Mouse (Mus musculus) cerebellum, adult 9-11 months (tissue): ENCODE results near the gene Slit3.

Source experiments
- DNase-seq: peaks from one replicate; pipeline ENCODE4 v3.0.0; 2022

Slit3 gene

DNA sequence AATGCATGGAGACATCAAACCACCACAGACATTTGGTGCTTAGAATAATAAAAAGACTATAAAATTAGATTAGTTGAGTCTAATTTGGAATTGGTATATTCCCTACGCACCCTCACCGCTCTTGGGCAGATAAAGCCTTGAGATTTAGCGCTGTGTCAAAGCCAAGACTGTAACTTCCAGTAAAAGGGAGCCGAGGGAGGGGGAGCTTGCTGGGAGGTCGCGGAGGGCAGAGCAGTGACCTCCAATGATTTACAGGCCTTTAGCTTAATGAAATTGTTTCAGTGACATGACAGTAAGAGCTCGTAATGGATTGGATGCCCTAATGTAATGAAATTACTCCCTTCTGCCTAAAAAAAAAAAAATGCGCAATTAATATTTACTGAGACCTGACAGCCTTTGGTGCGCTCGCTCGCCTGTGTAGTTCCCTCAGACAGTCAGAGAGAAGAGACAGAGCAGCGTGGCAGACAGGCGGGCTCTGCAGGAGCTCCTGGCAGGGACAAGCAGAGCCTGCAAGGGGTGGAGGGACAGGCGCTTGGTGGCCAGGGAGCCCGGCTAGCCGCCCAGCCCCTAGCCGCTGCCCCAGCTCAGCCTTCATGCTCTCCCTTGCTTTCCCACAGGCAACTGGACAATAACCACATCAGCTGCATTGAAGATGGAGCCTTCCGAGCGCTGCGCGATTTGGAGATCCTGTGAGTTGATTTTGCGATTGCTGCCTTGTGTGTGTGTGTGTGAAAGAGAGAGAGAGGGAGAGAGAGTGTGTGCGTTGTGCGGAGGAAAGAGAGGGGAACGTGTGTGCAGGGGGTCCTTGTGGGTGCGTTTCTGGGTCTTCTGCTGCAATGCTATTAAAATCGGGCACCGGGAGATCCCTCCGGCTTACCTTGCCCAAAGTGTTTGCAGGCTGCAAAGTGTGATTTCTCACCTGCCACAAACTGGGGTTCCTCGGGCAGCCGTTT, 423.4 kb downstream of the Slit3 start:
- peak; percentile 68 for DNase-seq

DNA sequence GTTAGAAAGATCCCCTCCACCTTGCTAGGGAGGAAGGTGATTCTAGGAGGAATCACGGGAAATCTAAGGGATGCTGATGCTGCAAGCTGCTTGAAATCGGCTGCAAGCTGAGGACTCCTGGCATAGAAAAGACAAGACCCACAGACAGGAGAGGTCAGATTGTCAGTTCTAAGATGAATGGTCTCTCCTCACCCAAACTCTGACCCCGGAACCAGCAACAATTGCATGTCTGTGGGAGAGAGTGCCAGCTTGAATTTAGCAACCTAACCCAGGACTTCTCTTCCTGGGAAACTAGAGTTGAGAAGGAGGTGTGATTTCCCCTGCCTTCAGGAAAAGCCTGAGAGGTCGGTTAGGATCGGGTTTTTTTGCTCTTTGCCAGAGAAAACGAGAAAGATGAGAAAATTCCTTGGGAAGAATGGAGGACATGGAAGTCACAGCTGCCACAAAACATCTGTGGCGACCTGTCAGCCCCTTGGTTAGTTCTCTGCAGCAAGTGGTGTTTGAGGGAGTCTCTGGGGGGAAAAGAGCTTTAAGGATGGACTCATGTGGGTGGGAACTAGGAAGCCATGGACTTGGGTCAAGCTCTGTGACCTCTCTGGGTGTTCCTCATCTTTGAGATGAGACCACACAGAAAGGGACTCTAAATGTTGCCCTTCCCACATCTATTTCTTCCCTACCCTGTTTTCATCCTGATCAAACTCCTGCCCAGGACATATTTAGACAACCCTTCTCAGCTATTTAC, 425.2 kb downstream of the Slit3 start:
- DNase-seq: no peak

DNA sequence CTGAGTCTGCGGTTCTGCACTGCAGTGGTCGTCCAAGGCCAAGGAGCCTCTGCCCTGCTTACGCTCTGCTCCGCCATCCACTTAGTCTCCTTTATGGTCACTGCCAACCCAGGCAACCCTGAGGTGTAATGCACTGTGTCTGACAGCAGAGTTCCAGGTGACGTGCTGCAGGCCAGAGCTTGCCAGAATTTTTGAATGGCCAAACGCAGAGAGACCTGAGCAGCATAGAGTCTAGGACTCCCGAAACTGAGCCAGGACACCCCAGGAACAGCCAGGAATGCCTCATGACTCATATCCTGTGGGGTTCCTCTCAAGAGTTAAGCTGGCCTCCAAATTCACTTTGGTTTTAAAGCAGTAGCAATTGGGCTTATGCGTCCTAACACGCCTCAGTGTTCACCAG, 429.0 kb downstream of the Slit3 start:
- DNase-seq: peak; percentile 12

DNA sequence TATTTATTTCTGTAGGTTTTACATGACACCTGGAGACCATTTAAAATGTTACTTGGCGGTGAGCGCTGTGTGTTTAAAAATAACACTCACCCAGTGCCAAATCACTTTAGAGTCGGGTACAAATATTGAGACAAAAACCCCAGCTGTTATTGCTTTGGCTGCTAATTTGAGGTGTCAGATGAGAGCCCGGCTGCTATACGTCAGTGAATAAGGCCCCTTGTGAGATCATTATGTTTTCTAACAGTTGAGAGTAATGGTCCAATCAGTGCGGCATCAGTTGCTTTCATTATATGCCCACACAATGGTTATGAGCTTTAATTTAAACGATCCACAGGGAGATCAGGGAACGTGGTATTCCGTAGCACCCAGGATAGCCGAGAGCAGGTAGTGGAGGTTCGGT, 435.2 kb downstream of the Slit3 start:
- DNase-seq: no peak

DNA sequence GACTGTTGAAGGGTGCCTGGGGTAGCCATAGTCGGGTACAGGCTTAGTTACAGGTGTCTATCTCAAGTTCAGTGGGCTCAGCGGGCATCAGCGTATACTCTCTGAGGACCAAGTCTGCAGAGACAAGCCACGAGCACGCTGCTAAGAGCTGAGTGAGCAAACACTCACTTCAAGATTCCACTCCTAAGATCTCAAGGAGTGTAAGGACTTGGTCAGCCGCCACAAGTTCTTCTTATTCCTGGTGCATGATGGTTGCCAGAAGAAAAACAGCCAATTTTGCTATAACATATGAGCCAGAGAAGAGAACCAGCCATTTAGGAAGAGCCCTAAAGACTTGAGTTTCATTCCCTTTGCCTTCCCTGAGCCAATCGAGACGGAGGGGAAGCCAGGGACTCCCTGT, 436.5 kb downstream of the Slit3 start:
- DNase-seq: no peak

DNA sequence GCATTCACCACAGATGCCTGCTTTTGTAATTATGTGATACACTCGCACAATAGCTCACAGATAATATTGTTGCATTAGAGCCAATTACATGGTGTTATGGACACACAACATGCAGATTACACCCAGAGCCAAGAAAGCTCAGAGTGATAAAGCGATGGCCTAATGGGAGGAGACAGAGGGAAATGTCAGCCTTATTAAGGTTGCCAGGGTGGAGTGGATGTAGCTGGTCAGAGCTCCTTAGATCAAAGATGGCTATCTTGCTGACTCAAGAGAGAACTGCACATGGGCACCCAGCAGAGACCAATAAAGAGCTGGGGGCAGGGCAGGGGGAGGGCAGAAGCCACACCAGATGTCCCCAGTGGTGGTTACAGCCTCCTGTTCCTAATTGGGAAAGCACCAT, 437.3 kb downstream of the Slit3 start:
- DNase-seq: no peak

DNA sequence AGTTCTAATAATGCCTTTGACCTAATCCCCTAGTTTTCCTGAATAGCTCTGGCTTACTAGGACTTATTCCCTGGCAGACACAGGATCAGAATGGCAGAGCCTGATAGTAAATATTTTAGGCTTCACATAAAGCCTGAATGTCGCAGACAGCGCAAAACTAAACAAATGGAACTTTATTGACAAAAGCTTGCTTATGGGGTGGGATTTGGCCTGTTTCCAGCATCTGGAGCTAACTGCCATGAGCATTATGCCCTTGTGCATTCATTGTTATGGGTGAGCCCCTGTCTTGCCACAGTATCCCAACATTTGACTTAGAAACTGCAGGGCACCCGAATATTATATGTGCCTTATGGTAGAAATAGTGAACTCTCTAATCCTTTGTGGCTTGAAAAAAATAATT, 438.4 kb downstream of the Slit3 start:
- no peak for DNase-seq

DNA sequence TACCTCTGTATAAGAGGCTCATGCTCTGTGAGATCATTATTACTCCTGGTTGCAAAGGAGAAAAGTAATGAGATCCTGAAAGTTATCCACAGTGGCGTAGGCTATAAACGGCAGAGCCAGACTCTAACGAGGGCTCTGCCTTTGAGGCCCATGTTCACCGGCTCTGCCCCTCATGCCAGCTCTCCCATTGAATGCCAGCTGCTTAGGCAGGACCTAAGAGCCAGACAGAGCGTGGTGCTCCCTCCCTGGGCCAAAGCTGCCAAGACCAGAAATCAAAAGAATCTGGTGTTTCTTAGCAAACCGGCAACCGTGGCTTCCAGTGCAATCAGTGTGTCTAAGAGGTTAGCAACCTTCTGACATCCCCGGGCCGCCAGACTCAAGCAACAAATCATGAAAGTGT, 440.7 kb downstream of the Slit3 start:
- DNase-seq: peak; percentile 26

DNA sequence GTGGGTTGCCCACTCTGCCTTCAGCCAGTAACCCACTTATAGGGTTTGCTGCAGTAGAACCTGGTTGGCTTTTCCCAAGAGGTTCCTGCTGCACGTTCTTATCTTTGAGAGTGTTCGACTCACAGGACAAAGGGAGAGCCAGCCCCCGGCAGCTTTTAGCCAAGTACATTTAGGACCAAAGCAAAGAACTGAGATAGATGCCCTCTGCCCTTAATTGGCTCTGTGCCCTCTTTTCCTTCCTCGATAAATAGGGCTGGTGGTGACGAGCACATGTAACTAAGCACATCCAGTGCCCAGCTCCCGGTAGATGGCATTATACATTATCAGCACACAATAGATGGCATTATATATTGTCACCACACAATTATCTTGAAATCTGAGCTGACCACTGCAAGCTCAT, 444.3 kb downstream of the Slit3 start:
- no peak for DNase-seq

DNA sequence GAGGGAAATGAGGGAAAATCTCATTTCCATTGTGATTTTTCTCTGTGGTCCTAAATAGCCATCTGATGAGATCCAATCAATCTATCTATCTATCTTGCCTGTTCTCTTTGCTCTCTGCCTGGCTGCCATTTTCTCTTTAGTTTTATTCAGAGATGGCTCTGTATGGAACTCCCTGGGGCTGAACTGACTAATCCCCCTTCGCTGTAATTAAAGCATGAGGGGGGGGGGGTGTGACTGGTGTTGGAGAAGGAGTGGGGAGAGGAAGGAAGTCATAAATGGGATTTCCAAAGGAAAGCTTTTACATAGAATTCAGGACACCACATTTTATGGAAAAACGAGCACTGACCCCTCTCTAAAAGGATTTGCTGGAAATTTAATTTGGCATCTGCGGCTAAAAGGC, 445.7 kb downstream of the Slit3 start:
- no peak for DNase-seq

DNA sequence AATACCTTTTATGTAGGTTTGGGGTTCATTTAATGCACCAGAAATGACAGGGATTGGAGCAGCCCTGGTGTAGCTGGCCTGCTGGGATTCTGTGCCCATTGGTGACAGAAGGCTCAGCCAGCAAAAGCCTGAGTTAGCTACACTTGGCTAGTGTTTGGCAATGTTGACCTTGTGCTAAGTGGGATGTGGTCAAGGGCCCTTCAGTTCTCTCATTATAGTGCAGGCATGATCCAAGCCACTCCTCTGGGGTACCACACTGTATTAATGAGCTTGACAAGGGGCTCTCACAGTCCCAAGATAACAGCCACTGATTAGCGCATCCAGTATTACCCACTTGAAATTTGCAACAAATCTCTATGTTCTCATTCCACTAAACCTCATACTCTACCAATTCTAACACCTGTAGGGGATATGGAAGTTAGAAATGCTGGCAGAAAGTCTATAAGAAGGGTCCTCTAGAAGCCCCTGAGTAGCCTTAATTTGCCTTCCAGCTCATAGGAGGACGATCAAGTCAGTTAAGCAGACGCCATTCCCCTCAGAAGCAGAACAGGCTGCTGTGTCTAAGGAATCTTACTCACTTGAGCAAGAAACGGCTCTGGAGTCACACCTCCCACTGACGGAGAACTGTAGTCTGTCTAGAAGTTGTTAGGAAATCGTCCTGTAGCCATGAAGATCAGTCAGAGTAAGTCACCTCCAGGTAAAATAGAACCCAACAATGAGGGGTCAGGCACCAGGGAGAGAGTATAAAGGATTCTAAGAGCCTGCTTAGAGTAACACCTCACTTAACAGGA, 448.3 kb downstream of the Slit3 start:
- DNase-seq: no peak

DNA sequence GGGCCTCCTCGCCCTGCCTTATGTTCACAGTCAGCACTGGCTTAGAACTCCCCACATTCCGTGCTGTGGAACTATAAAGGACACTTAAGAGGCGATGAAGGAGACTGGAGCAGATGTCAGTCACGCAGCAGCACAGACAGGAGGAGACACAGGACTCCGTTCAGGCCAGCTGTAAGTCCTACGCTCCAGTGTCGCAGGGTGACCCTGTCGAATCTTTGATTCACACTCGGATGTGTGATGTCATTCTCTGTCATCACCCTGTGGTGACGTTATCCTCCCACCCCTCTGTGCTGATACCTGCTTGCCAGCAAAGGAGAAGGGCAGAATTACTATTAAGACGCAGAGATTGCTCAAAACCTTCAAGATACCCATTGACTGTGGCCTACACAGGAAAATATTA, 448.9 kb downstream of the Slit3 start:
- DNase-seq: no peak

DNA sequence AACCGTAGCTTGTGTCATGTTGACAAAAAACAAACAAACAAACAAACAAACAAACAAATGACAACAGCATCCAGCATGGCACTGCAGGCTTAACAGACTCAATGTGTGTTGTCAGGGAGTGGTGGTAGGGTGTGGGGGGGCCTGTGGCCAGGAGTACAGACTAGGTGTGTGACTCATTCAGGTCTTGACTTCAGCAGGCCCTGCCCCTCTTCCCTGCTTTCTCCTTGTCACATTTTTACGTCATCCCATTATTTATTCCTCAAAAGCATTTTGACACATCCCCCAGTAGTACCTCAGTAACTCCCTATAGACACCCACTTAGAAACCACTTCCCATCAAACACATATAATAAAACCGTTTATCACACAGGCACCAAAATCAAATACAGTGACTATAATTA, 450.9 kb downstream of the Slit3 start:
- DNase-seq: no peak

DNA sequence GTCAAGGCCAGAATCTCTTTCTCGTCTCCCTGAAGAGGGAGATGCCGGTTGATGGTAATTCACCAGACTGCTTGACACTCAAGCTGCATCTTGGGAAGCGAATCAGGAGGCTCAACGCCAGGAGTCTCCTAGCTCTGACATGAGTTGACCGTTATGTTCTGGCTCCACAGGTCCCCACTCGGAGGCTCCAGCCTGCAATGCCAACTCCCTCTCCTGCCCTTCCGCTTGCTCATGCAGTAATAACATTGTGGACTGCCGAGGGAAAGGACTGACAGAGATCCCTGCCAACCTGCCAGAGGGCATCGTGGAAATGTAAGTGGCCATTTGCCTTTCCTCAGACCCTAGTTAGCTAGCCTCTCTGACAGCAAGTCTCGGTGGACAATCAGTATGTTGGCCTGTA, 457.8 kb downstream of the Slit3 start:
- DNase-seq: no peak

DNA sequence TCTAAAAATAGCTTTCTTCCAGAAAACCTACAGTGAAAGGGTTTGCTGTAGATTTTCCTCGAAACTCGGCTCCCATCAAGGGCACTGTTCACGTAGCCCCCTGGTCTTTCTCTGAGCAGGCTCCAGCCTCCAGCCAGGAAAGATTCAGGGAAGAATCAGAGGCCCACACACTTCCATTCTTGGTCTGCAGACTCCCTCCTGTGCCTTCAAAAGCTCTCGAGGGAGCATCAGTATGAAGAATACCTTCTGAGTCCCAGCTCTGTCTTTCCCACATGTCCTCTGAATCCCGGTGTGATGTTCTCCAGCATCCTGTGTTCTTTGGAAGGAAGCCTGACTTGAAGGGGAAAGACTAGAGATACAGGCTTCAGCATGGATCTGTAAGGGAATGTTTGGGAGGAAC, 461.6 kb downstream of the Slit3 start:
- no peak for DNase-seq

DNA sequence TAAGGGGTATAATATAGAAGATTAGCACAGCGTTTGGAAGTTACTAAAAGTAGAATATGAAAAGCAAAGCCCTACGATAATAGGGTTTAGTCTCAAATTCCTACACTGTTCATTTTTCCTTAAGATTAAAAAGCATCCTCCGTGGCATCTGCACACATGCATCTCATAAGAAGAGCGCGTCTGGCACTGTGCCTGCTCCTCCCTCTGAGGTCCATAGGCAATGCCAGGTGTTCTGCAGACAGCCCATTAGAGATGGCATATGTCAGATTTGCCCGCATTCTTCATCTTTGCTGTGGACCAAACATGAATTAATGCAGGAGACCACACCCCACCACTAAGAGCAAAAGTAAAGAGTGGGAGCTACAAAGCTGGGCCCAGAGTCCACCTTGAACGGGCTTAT, 462.6 kb downstream of the Slit3 start:
- DNase-seq: no peak

DNA sequence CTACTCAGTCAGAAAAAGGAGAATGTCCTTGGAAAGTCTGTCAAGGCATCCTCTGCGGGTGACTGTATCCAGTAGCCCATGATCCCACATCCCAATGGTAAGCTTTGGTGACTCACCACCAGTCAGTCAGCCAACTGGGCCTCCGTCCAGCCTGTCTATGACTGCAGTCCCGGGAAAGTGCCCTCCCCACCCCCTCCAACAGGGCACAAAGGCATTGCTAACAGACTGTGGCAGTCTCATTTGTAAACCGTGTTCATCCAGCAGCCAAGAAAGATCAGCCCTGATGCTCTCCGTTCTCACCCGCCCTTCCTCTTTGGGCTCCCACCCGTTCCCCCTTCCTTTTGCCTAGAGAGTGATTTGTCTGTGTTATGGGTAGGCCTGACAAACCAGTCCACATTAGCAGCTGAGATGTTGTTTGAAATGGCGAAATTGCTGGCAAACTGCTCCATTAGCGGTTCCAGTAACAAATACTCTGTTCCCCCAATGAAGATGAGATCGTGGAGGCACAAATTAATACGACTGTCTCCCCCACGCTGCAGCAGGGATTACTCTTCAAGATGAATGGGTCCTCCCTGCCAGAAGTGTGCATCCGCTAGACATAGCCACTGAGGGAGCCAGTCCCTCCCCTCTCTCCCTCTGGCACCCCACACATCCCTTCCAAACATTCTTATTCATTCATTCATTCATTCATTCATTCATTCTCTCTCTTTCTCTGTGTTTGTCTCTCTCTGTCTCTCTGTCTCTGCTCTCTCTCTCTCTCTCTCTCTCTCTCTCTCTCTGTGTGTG, 466.3 kb downstream of the Slit3 start:
- peak; percentile 93 for DNase-seq

DNA sequence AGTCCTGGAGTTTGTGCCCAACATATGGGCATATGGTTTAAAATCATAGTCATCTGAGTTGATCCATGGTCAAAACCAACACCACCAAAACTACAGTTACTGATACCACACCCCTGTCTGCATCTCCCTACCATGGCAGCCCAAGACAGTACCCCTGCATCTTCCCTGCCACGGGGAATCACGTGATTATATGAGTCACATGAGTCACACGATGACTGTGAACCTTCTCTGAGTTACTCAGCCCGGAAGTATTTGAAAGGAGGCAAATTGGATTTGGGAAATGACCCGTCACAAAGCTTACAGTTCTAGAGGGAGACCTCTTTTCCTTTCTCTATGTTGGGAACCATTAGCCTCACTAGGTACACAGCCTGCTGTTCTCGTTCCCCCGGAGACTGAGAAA, 468.9 kb downstream of the Slit3 start:
- DNase-seq: no peak

DNA sequence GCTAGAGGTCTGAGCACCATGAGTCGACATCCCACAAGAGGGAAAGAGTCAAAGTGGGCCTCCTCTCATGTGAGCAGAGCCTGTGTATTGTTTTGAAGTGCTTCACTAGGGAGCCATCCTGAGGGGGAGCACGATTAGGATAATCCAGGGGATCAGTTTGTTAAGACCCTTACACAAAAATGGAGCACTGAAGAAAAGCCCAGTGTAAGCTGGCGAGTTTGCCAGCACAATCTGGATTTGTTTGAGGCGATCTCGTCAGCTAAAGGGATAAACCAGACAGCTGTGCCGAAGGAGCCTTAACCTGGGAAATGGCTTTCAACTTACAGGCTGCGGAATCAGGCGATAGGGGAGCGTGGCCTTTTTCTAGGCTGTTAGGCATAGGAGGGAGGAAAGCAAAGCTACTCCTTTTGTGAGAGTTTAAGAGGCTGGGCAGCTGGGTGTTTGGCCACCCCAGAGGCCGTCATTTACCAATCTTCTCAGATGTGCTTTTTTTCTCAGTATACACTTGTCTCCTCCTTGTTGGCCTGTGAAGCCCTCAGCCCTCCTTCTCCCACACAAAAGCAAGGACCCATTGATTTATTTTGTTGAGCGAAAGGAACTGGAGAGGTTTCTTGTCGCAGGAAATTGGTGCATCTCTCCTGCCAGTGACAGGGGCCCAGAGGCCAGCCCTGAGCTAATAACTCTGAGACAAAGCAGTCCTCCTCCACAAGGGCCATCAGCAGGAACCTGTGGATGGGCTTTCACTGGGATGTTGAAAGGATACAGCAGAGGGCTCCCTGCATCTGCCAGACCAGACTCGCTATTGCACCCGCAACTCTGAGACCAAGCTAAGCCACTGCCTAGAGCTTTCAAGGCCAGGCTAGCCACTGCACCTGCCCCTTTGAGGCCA, 472.4 kb downstream of the Slit3 start:
- DNase-seq: no peak

DNA sequence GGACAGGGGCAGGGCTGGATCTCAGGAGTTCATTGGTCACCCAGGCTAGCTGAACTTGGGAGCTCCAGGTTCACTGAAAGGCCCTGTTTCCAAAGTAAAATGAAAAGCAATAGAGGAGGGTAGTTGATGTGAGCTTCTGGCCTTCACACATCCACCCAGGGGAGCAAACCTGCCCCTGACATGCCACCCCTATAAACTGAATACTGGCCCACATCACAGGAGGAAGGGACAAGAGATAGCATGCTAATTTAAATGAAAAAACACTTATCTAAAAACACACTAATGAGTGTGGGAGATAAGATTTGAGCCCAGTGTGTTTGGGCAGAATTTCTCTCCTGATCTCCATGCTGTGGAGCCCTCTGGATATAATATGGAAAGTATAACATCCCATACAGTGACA, 475.0 kb downstream of the Slit3 start:
- no peak for DNase-seq

DNA sequence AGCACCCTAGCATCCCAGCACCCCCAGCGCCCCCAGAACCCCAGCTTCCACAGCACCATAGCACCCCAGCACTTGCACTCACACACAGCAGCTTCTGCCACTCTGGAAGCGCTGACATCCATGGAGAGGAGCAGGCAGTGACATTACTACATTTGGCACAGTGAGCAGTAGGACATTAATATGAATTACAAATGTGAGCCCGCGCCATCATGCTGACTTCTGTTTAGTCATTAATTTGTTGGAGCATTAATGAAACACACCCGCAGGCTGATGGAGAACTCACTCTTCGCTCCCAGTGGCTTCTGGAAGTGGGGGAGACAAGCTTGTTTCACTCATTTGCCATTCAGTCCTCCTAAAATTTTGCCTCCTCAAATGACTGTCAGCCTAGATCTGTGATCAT, 476.9 kb downstream of the Slit3 start:
- DNase-seq: no peak

DNA sequence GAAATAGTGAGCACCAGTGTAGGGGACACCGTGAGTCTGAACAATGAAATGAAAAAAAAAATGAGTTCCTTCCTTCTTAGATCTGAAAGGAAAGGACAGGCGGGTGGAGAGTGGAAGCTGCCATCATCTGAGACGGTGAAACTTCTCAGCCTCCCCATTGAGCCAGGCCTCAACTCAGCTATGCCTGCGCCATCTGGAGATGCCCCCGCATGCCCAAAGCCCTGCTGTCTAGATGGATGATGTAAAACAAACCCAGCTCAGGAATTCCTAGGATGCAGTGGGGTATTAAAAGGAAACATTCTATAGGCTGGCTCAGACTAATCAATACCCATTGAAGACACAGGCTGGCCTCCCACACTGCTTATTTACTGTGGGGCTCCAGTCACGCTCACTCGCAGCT, 477.7 kb downstream of the Slit3 start:
- DNase-seq: no peak
